Mouse (Mus musculus) neural tube, embryonic 11.5 days (tissue): Measurements from ENCODE around the gene Nptx1. TPM values are rescaled to one million over a fixed set of nuclear protein-coding genes. Genes with fewer than 3 reads are reported as not detected.
A peak's percentile ranks its signal among the peaks of the same experiment; 100 is the strongest.

ENCODE experiments used
- ATAC-seq: fragments of 200-750 bp; cut with Nextera tagmentation; 2 replicates; pipeline ENCODE4 v1.8.0; 2017; ENCODE audit warnings: moderate number of reproducible peaks, mild to moderate bottlenecking, moderate TSS enrichment, moderate library complexity; ENCODE audit not compliant: insufficient read depth, low FRiP score, low TSS enrichment
- DNase-seq: peaks from one replicate; pipeline ENCODE4 v3.0.0-alpha.2; 2015; ENCODE audit warnings: low spot score
- H3K27ac ChIP-seq: fragments of 300-500 bp; sonication (generic); 2 replicates; pipeline ENCODE4 v1.5.1; 2014; ENCODE audit warnings: low read depth, mild to moderate bottlenecking, low read length
- H3K27me3 ChIP-seq: fragments of 300-500 bp; sonication (generic); 2 replicates; pipeline ENCODE4 v1.6.1; 2014; ENCODE audit warnings: mild to moderate bottlenecking, low read length, mixed read lengths; ENCODE audit not compliant: control insufficient read depth, insufficient read depth
- H3K36me3 ChIP-seq: fragments of 300-500 bp; sonication (generic); 2 replicates; pipeline ENCODE4 v1.6.1; 2014; ENCODE audit warnings: mild to moderate bottlenecking, low read length, moderate library complexity, mixed read lengths; ENCODE audit not compliant: control insufficient read depth, insufficient read depth
- H3K4me1 ChIP-seq: fragments of 300-500 bp; sonication (generic); 2 replicates; pipeline ENCODE4 v1.6.1; 2014; ENCODE audit warnings: low read length, mixed read lengths; ENCODE audit not compliant: control insufficient read depth, insufficient read depth
- H3K4me2 ChIP-seq: fragments of 300-500 bp; sonication (generic); 2 replicates; pipeline ENCODE4 v1.6.1; 2014; ENCODE audit warnings: low read depth, mild to moderate bottlenecking, moderate library complexity
- H3K4me3 ChIP-seq: fragments of 300-500 bp; sonication (generic); 2 replicates; pipeline ENCODE4 v1.5.1; 2014; ENCODE audit warnings: low read depth, low read length
- H3K9ac ChIP-seq: fragments of 300-500 bp; sonication (generic); 2 replicates; pipeline ENCODE4 v1.6.1; 2014; ENCODE audit warnings: mild to moderate bottlenecking, low read length
- H3K9me3 ChIP-seq: fragments of 300-500 bp; sonication (generic); 2 replicates; pipeline ENCODE4 v1.6.1; 2016; ENCODE audit warnings: low read length; ENCODE audit not compliant: control insufficient read depth
- WGBS: fragments of 180-500 bp; shearing (Covaris S2); extraction: QIAGEN DNeasy Blood & Tissue Kit; methylation state at CpG from one replicate; pipeline ENCODE4 v1.1.7; 2014; 5-methylcytosine and 5-hydroxymethylcytosine counted together
- polyA plus RNA-seq: library from polyadenylated mRNA; unstranded; fragments of >200 nt; fragmentation: Nextera tagmentation; extraction: Ambion mirVana; gene quantifications from 2 replicates; pipeline ENCODE4 v1.2.1, GENCODE M21; 2014

Nptx1 gene
- polyA plus RNA-seq, 1 experiment from 2014 or later, result 8.3 TPM

- H3K9me3 ChIP-seq, result no peaks in the 10 kb centered on the region
- no peaks in the 10 kb centered on the region for H3K36me3 ChIP-seq
- H3K27me3 ChIP-seq, result peaks cover 73% of the 10 kb centered on the region
- no peak for ATAC-seq
- H3K4me2 ChIP-seq, result peak overlapping the region; percentile 98
- H3K27ac ChIP-seq, result no peak overlapping the region; the same call in 1 of the 2 replicates
- under 1% methylated on average over 39 of the region's 39 CpGs for WGBS
- H3K4me3 ChIP-seq, result peak overlapping the region; percentile 58
- peak overlapping the region; percentile 77 for H3K9ac ChIP-seq
- peak; percentile 46 for DNase-seq
- H3K4me1 ChIP-seq, result peaks cover 32% of the 10 kb centered on the region
Observed at GRCm38 (mm10) chr11:119547951-119548591, 518 bp upstream of the Nptx1 start.

GRCm38 (mm10) chr11:119546496-119547182 lies 914 bp downstream of the Nptx1 start:
- Histone ChIP-seq H3K9ac (peak overlapping the region; percentile 77), H3K4me1 (peaks cover 32% of the 10 kb centered on the region), H3K4me3 (peak overlapping the region; percentile 58), H3K4me2 (peak overlapping the region; percentile 98), H3K27ac (no peak overlapping the region), H3K9me3 (no peaks in the 10 kb centered on the region), H3K27me3 (peaks cover 73% of the 10 kb centered on the region), H3K36me3 (no peaks in the 10 kb centered on the region)
- peak; percentile 44 for DNase-seq
- no peak for ATAC-seq
- WGBS, result 2% methylated on average over 46 of the region's 46 CpGs

- no peak for ATAC-seq
- H3K9ac ChIP-seq, result peak overlapping the region; percentile 77
- DNase-seq, result peak; percentile 44
- peaks cover 70% of the 10 kb centered on the region for H3K27me3 ChIP-seq
- no peaks in the 10 kb centered on the region for H3K36me3 ChIP-seq
- H3K27ac ChIP-seq, result no peak overlapping the region
- peak overlapping the region; percentile 58 for H3K4me3 ChIP-seq
- H3K4me1 ChIP-seq, result peaks cover 32% of the 10 kb centered on the region
- 7% methylated on average over 10 of the region's 10 CpGs for WGBS
- H3K4me2 ChIP-seq, result peak overlapping the region; percentile 98
- no peaks in the 10 kb centered on the region for H3K9me3 ChIP-seq
Observed at GRCm38 (mm10) chr11:119545741-119546495, 1.6 kb downstream of the Nptx1 start.

GRCm38 (mm10) chr11:119545281-119545680 lies 2.3 kb downstream of the Nptx1 start:
- ATAC-seq (no peak), DNase-seq (no peak)
- peak overlapping the region; percentile 98 for H3K4me2 ChIP-seq
- WGBS, result 43% methylated on average over 3 of the region's 3 CpGs
- no peak overlapping the region for H3K9ac ChIP-seq
- no peaks in the 10 kb centered on the region for H3K36me3 ChIP-seq
- H3K4me3 ChIP-seq, result peak overlapping the region; percentile 58
- peaks cover 32% of the 10 kb centered on the region for H3K4me1 ChIP-seq
- peaks cover 64% of the 10 kb centered on the region for H3K27me3 ChIP-seq
- no peaks in the 10 kb centered on the region for H3K9me3 ChIP-seq
- H3K27ac ChIP-seq, result no peak overlapping the region

GRCm38 (mm10) chr11:119544518-119545105 lies 2.9 kb downstream of the Nptx1 start:
- peaks cover 32% of the 10 kb centered on the region for H3K4me1 ChIP-seq

GRCm38 (mm10) chr11:119543816-119544517 lies 3.6 kb downstream of the Nptx1 start:
- Histone ChIP-seq H3K27ac (no peak overlapping the region), H3K4me2 (no peak overlapping the region), H3K9me3 (no peaks in the 10 kb centered on the region), H3K4me1 (peaks cover 28% of the 10 kb centered on the region), H3K27me3 (peaks cover 51% of the 10 kb centered on the region), H3K9ac (no peak overlapping the region), H3K4me3 (no peak overlapping the region), H3K36me3 (no peaks in the 10 kb centered on the region)
- DNase-seq (no peak), ATAC-seq (no peak)
- 69% methylated on average over 16 of the region's 16 CpGs for WGBS

More at GRCm38 (mm10) chr11:119544518-119545105, 2.9 kb downstream of the Nptx1 start:
- peak overlapping the region; percentile 29; the same call in 1 of the 2 replicates for H3K9ac ChIP-seq
- H3K4me3 ChIP-seq, result no peak overlapping the region
- WGBS, result 88% methylated on average over 15 of the region's 15 CpGs
- H3K27ac ChIP-seq, result no peak overlapping the region
- 0 out of 2 replicates have a peak overlapping the region, but pooled peaks have one; percentile 98 for H3K4me2 ChIP-seq
- DNase-seq, result no peak
- ATAC-seq, result no peak
- peaks cover 58% of the 10 kb centered on the region for H3K27me3 ChIP-seq
- no peaks in the 10 kb centered on the region for H3K36me3 ChIP-seq
- H3K9me3 ChIP-seq, result no peaks in the 10 kb centered on the region

- WGBS, result 80% methylated on average over 5 of the region's 5 CpGs
- H3K36me3 ChIP-seq, result no peaks in the 10 kb centered on the region
- H3K27me3 ChIP-seq, result peaks cover 40% of the 10 kb centered on the region
- no peak overlapping the region for H3K4me3 ChIP-seq
- peaks cover 17% of the 10 kb centered on the region for H3K4me1 ChIP-seq
- DNase-seq (no peak), ATAC-seq (no peak)
- H3K4me2 ChIP-seq, result no peak overlapping the region
- H3K9me3 ChIP-seq, result no peaks in the 10 kb centered on the region
- H3K27ac ChIP-seq, result no peak overlapping the region
- no peak overlapping the region for H3K9ac ChIP-seq
Observed at GRCm38 (mm10) chr11:119542886-119543285, 4.7 kb downstream of the Nptx1 start.

- H3K4me3 ChIP-seq, result no peak overlapping the region
- ATAC-seq, result no peak
- no peak overlapping the region for H3K27ac ChIP-seq
- H3K9me3 ChIP-seq, result no peaks in the 10 kb centered on the region
- H3K27me3 ChIP-seq, result peaks cover 35% of the 10 kb centered on the region
- peaks cover 14% of the 10 kb centered on the region for H3K4me1 ChIP-seq
- WGBS, result 55% methylated on average over 9 of the region's 9 CpGs
- no peak overlapping the region for H3K4me2 ChIP-seq
- no peaks in the 10 kb centered on the region for H3K36me3 ChIP-seq
- no peak for DNase-seq
- no peak overlapping the region for H3K9ac ChIP-seq
Observed at GRCm38 (mm10) chr11:119542371-119542770, 5.2 kb downstream of the Nptx1 start.
